Mouse (Mus musculus) liver, adult 2 months (tissue): ENCODE data around the gene Nhlrc4. TPM values are rescaled to one million over a fixed set of nuclear protein-coding genes. Genes with fewer than 3 reads are reported as not detected.

Experiments
- DNase-seq: peaks from one replicate; pipeline ENCODE4 v3.0.0-alpha.2; 2011; ENCODE audit warnings: low read depth, low spot score; ENCODE audit errors: extremely low read depth
- H3K27ac ChIP-seq: fragments of 200-500 bp; replicated peaks from 2 replicates; pipeline ENCODE4 v1.5.1; 2012; ENCODE audit warnings: low read depth, mild to moderate bottlenecking, control low read depth, inconsistent platforms, low read length; ENCODE audit not compliant: insufficient read depth
- H3K27me3 ChIP-seq: fragments of 200-500 bp; 2 replicates; pipeline ENCODE4 v1.6.1; 2012; ENCODE audit warnings: mild to moderate bottlenecking, moderate library complexity, low read length, inconsistent platforms; ENCODE audit not compliant: control insufficient read depth, insufficient read depth
- H3K36me3 ChIP-seq: fragments of 200-500 bp; 2 replicates; pipeline ENCODE4 v1.6.1; 2012; ENCODE audit warnings: low read length, inconsistent platforms; ENCODE audit not compliant: control insufficient read depth, insufficient read depth
- H3K4me1 ChIP-seq: fragments of 200-500 bp; 2 replicates; pipeline ENCODE4 v1.6.1; 2011; ENCODE audit warnings: low read length; ENCODE audit not compliant: control insufficient read depth, insufficient read depth
- H3K4me3 ChIP-seq: fragments of 200-500 bp; 2 replicates; pipeline ENCODE4 v1.5.1; 2011; ENCODE audit warnings: low read depth, mild to moderate bottlenecking, control low read depth, low read length, moderate library complexity; ENCODE audit not compliant: insufficient read depth
- H3K79me2 ChIP-seq: fragments of 200-500 bp; 2 replicates; pipeline ENCODE4 v1.6.1; 2012; ENCODE audit warnings: inconsistent platforms, mild to moderate bottlenecking, low read length, moderate library complexity; ENCODE audit not compliant: control insufficient read depth, insufficient read depth
- H3K9ac ChIP-seq: fragments of 200-500 bp; 2 replicates; pipeline ENCODE4 v1.6.1; 2012; ENCODE audit warnings: low read depth, mild to moderate bottlenecking, control low read depth, inconsistent platforms, low read length
- CTCF ChIP-seq: fragments of 200-500 bp; IDR thresholded peaks from 2 replicates; pipeline ENCODE4 v1.5.1; 2011; ENCODE audit warnings: low read depth, low read length, control low read depth
- POLR2A ChIP-seq: fragments of 200-500 bp; IDR thresholded peaks from 2 replicates; pipeline ENCODE4 v1.6.1; 2011; ENCODE audit warnings: low read length, control low read depth; ENCODE audit not compliant: insufficient read depth; ENCODE audit errors: extremely low read depth
- WGBS: fragments of 180-500 bp; shearing (Covaris S2); methylation state at CpG from one replicate; pipeline ENCODE4 v1.1.7; 2018; 5-methylcytosine and 5-hydroxymethylcytosine counted together
- polyA plus RNA-seq: library from polyadenylated mRNA; depleted of rRNA; stranded (reverse); fragments of >200 nt; gene quantifications from 2 replicates; pipeline ENCODE4 v1.2.3, GENCODE M21; 2012
- total RNA-seq: library from RNA; depleted of rRNA; stranded (reverse); fragments of >200 nt; gene quantifications from 2 replicates; pipeline ENCODE4 v1.2.3, GENCODE M21; 2014

The Nhlrc4 gene
- total and polyA plus RNA-seq, 2 experiments, result 0.04 to 1.2 TPM

GRCm38 (mm10) chr17:25970954-25971707 is 26.4 kb upstream of the Nhlrc4 start:
- H3K4me3 ChIP-seq, result no peak overlapping the region
- no peaks in the 10 kb centered on the region for H3K36me3 ChIP-seq
- no peak overlapping the region for H3K27ac ChIP-seq
- WGBS, result 74% methylated on average over 4 of the region's 4 CpGs
- peaks cover 19% of the 10 kb centered on the region for H3K79me2 ChIP-seq
- H3K9ac ChIP-seq, result no peak overlapping the region
- H3K27me3 ChIP-seq, result no peaks in the 10 kb centered on the region
- no peak for TF ChIP-seq CTCF
- TF ChIP-seq POLR2A, result no peak
- H3K4me1 ChIP-seq, result peaks cover 4% of the 10 kb centered on the region
- DNase-seq, result no peak

DNA sequence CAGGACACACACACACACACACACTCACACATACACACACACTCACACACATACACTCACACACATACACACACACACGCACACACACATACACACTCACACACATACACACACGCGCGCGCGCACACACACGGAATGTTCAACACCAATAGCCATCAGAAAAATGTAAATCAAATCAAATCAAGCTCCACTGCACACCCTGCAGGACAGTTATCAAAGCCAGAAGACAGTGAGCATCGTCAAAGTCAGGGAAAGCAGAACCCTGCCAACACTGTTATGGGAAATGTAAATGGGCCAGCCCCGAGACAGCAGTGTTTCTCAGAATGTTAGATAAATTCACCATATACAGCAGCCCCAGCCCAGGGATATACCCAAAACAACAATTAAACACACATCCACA is 25.7 kb upstream of the Nhlrc4 start:
- Histone ChIP-seq H3K36me3 (no peaks in the 10 kb centered on the region), H3K79me2 (peaks cover 19% of the 10 kb centered on the region), H3K4me1 (peaks cover 4% of the 10 kb centered on the region), H3K27ac (no peak overlapping the region), H3K4me3 (no peak overlapping the region), H3K9ac (no peak overlapping the region), H3K27me3 (no peaks in the 10 kb centered on the region)
- DNase-seq, result no peak
- 88% methylated on average over 9 of the region's 9 CpGs for WGBS
- TF ChIP-seq POLR2A, result no peak
- no peak for TF ChIP-seq CTCF

GRCm38 (mm10) chr17:25968176-25968575 is 23.4 kb upstream of the Nhlrc4 start:
- TF ChIP-seq CTCF, result no peak
- no peak for TF ChIP-seq POLR2A
- no peak overlapping the region for H3K4me3 ChIP-seq
- H3K27ac ChIP-seq, result no peak overlapping the region
- DNase-seq, result peak; percentile 65
- peaks cover 4% of the 10 kb centered on the region for H3K4me1 ChIP-seq
- H3K9ac ChIP-seq, result no peak overlapping the region
- 21% methylated on average over 1 of the region's 1 CpGs for WGBS
- no peaks in the 10 kb centered on the region for H3K36me3 ChIP-seq
- H3K27me3 ChIP-seq, result no peaks in the 10 kb centered on the region
- peaks cover 11% of the 10 kb centered on the region for H3K79me2 ChIP-seq

DNA sequence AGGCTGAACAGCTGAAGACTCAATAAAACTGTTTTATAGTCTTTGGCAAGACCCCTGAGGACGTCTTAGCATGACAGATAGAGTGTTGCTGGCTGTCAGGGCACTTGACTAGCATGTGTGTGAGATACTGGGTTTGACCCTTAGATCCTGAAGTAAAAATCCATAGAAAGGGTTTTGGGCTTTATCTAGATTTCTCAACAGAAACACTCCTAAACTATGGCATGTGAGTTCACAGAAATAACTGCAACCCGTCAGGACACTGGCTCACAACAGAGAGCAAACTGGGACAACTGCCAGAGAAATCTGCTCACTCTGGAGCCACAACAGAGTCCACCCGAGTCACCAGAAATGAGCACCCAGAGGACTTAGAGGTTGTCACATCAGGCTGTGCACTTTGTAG is 22.9 kb upstream of the Nhlrc4 start:
- Histone ChIP-seq H3K9ac (no peak overlapping the region), H3K27ac (no peak overlapping the region), H3K4me3 (no peak overlapping the region), H3K79me2 (peaks cover 6% of the 10 kb centered on the region), H3K36me3 (no peaks in the 10 kb centered on the region), H3K4me1 (peaks cover 4% of the 10 kb centered on the region), H3K27me3 (no peaks in the 10 kb centered on the region)
- DNase-seq, result peak; percentile 61
- WGBS, result 22% methylated on average over 3 of the region's 3 CpGs
- no peak for TF ChIP-seq CTCF
- no peak for TF ChIP-seq POLR2A

GRCm38 (mm10) chr17:25964271-25964670 is 19.5 kb upstream of the Nhlrc4 start:
- 85% methylated on average over 7 of the region's 7 CpGs for WGBS
- no peak for DNase-seq
- TF ChIP-seq CTCF (no peak), POLR2A (no peak)
- Histone ChIP-seq H3K79me2 (no peaks in the 10 kb centered on the region), H3K27me3 (no peaks in the 10 kb centered on the region), H3K4me3 (no peak overlapping the region), H3K27ac (no peak overlapping the region), H3K9ac (no peak overlapping the region), H3K36me3 (no peaks in the 10 kb centered on the region), H3K4me1 (peaks cover 4% of the 10 kb centered on the region)

GRCm38 (mm10) chr17:25962413-25962905 is 17.7 kb upstream of the Nhlrc4 start:
- H3K4me1 ChIP-seq, result no peaks in the 10 kb centered on the region
- no peaks in the 10 kb centered on the region for H3K79me2 ChIP-seq
- H3K4me3 ChIP-seq, result no peak overlapping the region
- DNase-seq, result no peak
- 93% methylated on average over 7 of the region's 7 CpGs for WGBS
- no peaks in the 10 kb centered on the region for H3K36me3 ChIP-seq
- no peak overlapping the region for H3K9ac ChIP-seq
- H3K27ac ChIP-seq, result no peak overlapping the region
- no peaks in the 10 kb centered on the region for H3K27me3 ChIP-seq
- TF ChIP-seq POLR2A (no peak), CTCF (no peak)
